Mouse (Mus musculus) heart, postnatal 0 days (tissue): Measurements from ENCODE around the gene Tbata. TPM values are rescaled to one million over a fixed set of nuclear protein-coding genes. Genes with fewer than 3 reads are reported as not detected.

Source experiments
- ATAC-seq: fragments of 200-750 bp; cut with Nextera tagmentation; 2 replicates; pipeline ENCODE4 v1.8.0; 2017; ENCODE audit warnings: low read depth, moderate number of reproducible peaks, moderate library complexity; ENCODE audit not compliant: insufficient read depth
- DNase-seq: peaks from one replicate; pipeline ENCODE4 v3.0.0-alpha.2; 2016; ENCODE audit warnings: low spot score
- H3K27ac ChIP-seq: fragments of 300-500 bp; sonication (generic); 2 replicates; pipeline ENCODE4 v1.5.1; 2014; ENCODE audit warnings: low read depth, mild to moderate bottlenecking
- H3K27me3 ChIP-seq: fragments of 300-500 bp; sonication (generic); 2 replicates; pipeline ENCODE4 v1.6.1; 2014; ENCODE audit warnings: low read length, mixed read lengths; ENCODE audit not compliant: control insufficient read depth, insufficient read depth
- H3K36me3 ChIP-seq: fragments of 300-500 bp; sonication (generic); replicated peaks from 2 replicates; pipeline ENCODE4 v1.6.1; 2014; ENCODE audit warnings: low read length, mixed read lengths; ENCODE audit not compliant: control insufficient read depth, insufficient read depth
- H3K4me1 ChIP-seq: fragments of 300-500 bp; sonication (generic); 2 replicates; pipeline ENCODE4 v1.6.1; 2014; ENCODE audit warnings: antibody characterized with exemption; ENCODE audit not compliant: control insufficient read depth, insufficient read depth
- H3K4me2 ChIP-seq: fragments of 300-500 bp; sonication (generic); 2 replicates; pipeline ENCODE4 v1.6.1; 2014; ENCODE audit warnings: low read depth, mild to moderate bottlenecking, low read length, moderate library complexity
- H3K4me3 ChIP-seq: fragments of 300-500 bp; sonication (generic); 2 replicates; pipeline ENCODE4 v1.5.1; 2014; ENCODE audit warnings: low read depth, low read length
- H3K9ac ChIP-seq: fragments of 300-500 bp; sonication (generic); replicated peaks from 2 replicates; pipeline ENCODE4 v1.6.1; 2014; ENCODE audit warnings: low read depth, low read length, mixed read lengths
- H3K9me3 ChIP-seq: fragments of 300-500 bp; sonication (generic); replicated peaks from 2 replicates; pipeline ENCODE4 v1.6.1; 2016; ENCODE audit warnings: low read length; ENCODE audit not compliant: control insufficient read depth
- CTCF ChIP-seq: IDR thresholded peaks from 2 replicates; pipeline ENCODE4 v1.5.1; 2016; ENCODE audit warnings: antibody characterized with exemption, control low read depth, low read depth
- EP300 ChIP-seq: IDR thresholded peaks from 2 replicates; pipeline ENCODE4 v1.6.1; 2016; ENCODE audit warnings: antibody characterized with exemption, low read depth
- WGBS: fragments of 180-500 bp; shearing (Covaris S2); extraction: QIAGEN DNeasy Blood & Tissue Kit; methylation state at CpG from one replicate; pipeline ENCODE4 v1.1.7; 2014; 5-methylcytosine and 5-hydroxymethylcytosine counted together
- polyA plus RNA-seq: library from polyadenylated mRNA; unstranded; fragments of >200 nt; fragmentation: Nextera tagmentation; extraction: Ambion mirVana; gene quantifications from 2 replicates; pipeline ENCODE4 v1.2.1, GENCODE M21; 2015
- total RNA-seq: library from RNA; depleted of rRNA; stranded (reverse); fragments of >200 nt; gene quantifications from 2 replicates; pipeline ENCODE4 v1.2.3, GENCODE M21; 2014; ENCODE audit warnings: low replicate concordance

Tbata gene
- total and polyA plus RNA-seq, 2 experiments from 2014 or later = 0.36 TPM; not detected in 1

- H3K9me3 ChIP-seq = no peaks in the 10 kb centered on the region
- no peaks in the 10 kb centered on the region for H3K27me3 ChIP-seq
- peak; percentile 65 for DNase-seq
- no peak overlapping the region for H3K27ac ChIP-seq
- H3K4me1 ChIP-seq = 0 out of 2 replicates have a peak, but pooled peaks cover 9% of the 10 kb centered on the region
- no peak overlapping the region for H3K4me2 ChIP-seq
- WGBS = 32% methylated on average over 4 of the region's 4 CpGs
- H3K9ac ChIP-seq = no peak overlapping the region
- ATAC-seq = peak; percentile 90
- TF ChIP-seq CTCF (no peak), EP300 (no peak)
- H3K36me3 ChIP-seq = no peaks in the 10 kb centered on the region
- H3K4me3 ChIP-seq = no peak overlapping the region
Measured at GRCm38 (mm10) chr10:61226784-61227396, 55.1 kb downstream of the Tbata start.

DNA sequence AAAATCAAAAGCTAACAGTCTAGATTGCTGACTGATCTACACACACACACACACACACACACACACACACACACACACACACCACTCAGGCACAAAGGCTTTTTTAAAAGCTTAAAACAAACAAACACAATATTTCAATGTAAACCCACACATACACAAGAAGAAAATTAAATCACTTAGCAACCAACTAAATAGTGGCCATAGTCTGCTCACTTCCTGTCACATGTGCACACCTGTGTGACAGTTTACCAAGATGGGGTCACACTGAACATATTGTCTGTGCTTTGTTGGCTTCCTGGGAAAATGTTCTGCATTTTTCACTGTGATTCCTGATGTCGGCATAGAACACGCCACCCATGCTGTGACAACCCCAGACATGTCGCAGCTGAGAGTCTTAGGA is 60.0 kb downstream of the Tbata start:
- Histone ChIP-seq H3K9ac (no peak overlapping the region), H3K4me1 (0 out of 2 replicates have a peak, but pooled peaks cover 4% of the 10 kb centered on the region), H3K4me2 (no peak overlapping the region), H3K27me3 (no peaks in the 10 kb centered on the region), H3K4me3 (no peak overlapping the region), H3K27ac (no peak overlapping the region), H3K36me3 (no peaks in the 10 kb centered on the region), H3K9me3 (no peaks in the 10 kb centered on the region)
- ATAC-seq (no peak), DNase-seq (no peak)
- TF ChIP-seq EP300 = no peak
- no peak for TF ChIP-seq CTCF
- WGBS = 87% methylated on average over 3 of the region's 3 CpGs

DNA sequence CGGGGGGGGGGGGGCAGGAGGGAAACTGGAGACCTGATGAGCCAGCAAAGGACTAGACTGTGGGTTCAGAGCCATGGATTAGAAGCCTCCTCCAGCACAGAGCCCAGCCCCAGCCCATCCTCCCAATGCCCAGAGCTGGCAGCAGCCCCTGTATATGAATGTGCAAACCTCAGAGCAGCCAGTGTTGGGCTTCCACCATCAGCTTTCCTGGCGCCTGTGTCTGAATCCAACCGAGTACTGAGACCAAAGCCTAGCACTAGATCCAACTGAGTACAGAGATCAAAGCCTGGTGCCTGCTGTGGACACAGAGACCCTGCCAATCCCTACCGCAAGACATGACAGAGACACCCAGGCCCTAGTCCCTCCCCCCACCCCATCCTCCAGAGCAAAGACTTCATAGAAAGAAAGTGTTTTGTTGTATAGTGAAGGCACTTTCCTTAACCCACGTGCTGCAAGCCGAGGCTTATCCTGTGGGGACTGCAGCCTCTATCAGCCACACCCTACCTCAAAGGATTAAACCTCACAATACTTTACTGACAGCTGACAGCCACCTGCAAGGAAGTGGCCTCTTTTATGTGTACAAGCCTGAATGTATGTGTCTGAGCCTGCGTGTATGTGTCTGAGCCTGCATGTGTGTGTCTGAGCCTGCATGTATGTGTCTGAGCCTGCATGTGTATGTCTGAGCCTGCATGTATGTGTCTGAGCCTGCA is 61.3 kb downstream of the Tbata start:
- no peaks in the 10 kb centered on the region for H3K4me1 ChIP-seq
- ATAC-seq (no peak), DNase-seq (no peak)
- WGBS = 57% methylated on average over 7 of the region's 7 CpGs
- no peak overlapping the region for H3K4me3 ChIP-seq
- no peak overlapping the region for H3K9ac ChIP-seq
- no peaks in the 10 kb centered on the region for H3K36me3 ChIP-seq
- H3K27ac ChIP-seq = peak overlapping the region; percentile 3; the same call in 1 of the 2 replicates
- no peaks in the 10 kb centered on the region for H3K27me3 ChIP-seq
- H3K4me2 ChIP-seq = no peak overlapping the region
- TF ChIP-seq EP300 (no peak), CTCF (no peak)
- no peaks in the 10 kb centered on the region for H3K9me3 ChIP-seq

DNA sequence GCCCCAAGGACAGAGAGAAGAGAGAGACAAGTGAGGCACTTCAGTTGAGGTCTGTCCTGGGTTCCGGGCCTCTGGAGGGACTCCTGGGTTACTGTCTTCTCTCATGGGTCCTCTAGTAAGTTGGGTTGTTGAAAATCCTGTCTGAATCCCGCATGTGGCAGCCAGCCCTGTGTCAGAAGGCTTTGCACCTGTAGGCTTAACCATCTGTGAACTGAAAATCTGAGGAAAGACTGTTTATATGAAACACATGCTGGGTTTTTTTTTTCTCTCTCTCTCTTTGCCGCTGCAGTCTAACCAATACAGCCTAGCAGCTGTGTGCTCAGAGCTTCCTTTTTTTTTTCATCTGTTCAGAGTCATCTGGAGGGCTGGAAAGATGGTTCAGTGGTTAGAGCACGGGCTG is 62.6 kb downstream of the Tbata start:
- TF ChIP-seq CTCF = no peak
- TF ChIP-seq EP300 = no peak
- 82% methylated on average over 4 of the region's 4 CpGs for WGBS
- H3K4me2 ChIP-seq = no peak overlapping the region
- ATAC-seq = no peak
- H3K4me3 ChIP-seq = no peak overlapping the region
- DNase-seq = no peak
- H3K27me3 ChIP-seq = no peaks in the 10 kb centered on the region
- no peak overlapping the region for H3K9ac ChIP-seq
- H3K27ac ChIP-seq = peak overlapping the region; percentile 7; the same call in 1 of the 2 replicates
- no peaks in the 10 kb centered on the region for H3K9me3 ChIP-seq
- H3K36me3 ChIP-seq = no peaks in the 10 kb centered on the region
- no peaks in the 10 kb centered on the region for H3K4me1 ChIP-seq

DNA sequence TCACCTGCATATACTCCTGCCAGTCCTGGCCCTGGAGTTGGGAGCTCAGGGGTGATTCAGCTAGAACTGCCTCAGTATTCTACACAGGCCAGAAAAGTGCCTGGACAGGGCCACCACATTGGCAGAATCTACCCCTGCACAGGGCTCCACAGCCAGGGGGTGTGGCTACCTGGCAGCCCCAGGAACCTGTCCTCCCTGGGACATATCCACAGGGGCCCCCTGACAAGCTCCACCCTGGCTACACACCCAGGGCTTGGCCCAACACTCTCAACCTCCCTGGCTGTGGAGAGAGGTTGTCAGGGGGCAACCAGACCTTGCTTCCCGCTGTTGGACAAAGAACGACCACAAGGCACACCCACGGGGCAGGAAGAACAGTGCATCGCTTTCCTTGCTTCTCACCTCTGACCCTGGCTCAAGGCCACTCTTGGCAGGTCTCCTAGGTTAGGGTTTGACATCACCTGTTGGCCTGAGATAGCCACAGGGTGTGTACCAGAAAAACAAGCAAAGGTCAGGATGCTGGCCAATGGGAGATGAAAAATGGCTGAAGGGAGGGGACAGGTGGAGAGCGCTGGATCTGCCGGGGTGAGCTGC is 64.0 kb downstream of the Tbata start:
- Histone ChIP-seq H3K9ac (no peak overlapping the region), H3K27me3 (no peaks in the 10 kb centered on the region), H3K4me1 (no peaks in the 10 kb centered on the region), H3K9me3 (no peaks in the 10 kb centered on the region), H3K4me2 (no peak overlapping the region), H3K27ac (no peak overlapping the region), H3K36me3 (no peaks in the 10 kb centered on the region), H3K4me3 (no peak overlapping the region)
- no peak for DNase-seq
- WGBS = 85% methylated on average over 6 of the region's 6 CpGs
- ATAC-seq = no peak
- no peak for TF ChIP-seq CTCF
- no peak for TF ChIP-seq EP300
